9 mouse cellular contexts compared by ENCODE assay signal in the genomic region with DNA sequence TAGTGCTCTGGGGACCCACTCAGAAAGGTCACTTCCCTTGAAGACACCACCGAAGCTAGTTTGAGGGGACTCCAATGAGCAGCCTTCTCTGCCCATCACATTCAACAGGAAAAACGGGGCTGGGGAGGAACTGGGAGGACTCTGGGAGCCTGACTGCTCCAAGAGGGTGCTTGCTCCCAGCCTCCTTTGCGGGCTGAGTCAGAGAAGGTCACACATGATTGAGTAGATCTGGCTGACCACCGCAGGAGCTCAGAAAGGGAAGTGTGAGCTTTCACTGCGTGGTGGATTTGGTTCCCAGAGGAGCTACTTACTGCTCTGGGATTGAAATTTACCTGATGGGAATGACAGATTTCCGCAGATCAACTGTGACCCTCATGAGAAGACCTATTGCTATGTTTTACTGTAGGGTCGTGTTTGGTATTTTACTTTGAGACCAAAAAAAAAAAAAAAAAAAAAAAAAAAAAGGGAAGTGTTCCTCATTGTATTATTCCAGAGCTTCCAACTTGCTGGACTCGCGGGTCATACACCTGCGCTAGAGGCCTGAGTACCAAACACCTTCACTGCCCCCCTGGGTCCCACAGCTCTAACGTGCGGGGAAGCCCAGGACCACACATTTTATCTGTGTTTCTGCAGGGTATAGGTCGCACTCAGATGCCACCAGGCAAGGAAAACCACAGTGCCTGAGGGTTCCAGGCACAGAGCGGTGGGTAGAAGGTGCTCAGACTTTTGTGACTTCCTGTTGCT. TPM values are rescaled to one million over a fixed set of nuclear protein-coding genes. Genes with fewer than 3 reads are reported as not detected.
DNase-seq lines count a peak whose midpoint lies in the region; ATAC-seq and TF ChIP-seq lines count a peak whose summit lies in the region.
"Had no signal": no experiment of that assay in that cellular context is flagged by ENCODE, and none has a peak within 500 bp of the region (broad histone marks: within the 10 kb centered on the region; RNA-seq: fewer than 3 reads in every experiment).

No protein-coding gene starts in this region.

- DNase-seq in CD4-positive, CD25-positive, alpha-beta regulatory T cell, adult 2 months (ENCODE audit: low read depth, low spot score), result peak; percentile 81
- no peak for DNase-seq in ES-E14 (ENCODE audit: low read depth, low spot score)
- peak; percentile 29 for DNase-seq in heart, postnatal 0 days (ENCODE audit: low spot score)
- DNase-seq in adipocyte (ENCODE audit: low spot score), result no peak
- DNase-seq in embryo, embryonic 11 days, result no peak
- no peak for DNase-seq in frontal cortex, adult 2 months (ENCODE audit: extremely low spot score in 1 of 2, low spot score in 1 of 2)

- 54% methylated on average over 14 of the region's 14 CpGs for WGBS in heart, postnatal 0 days

- no peak for ATAC-seq in heart, postnatal 0 days (ENCODE audit: insufficient read depth, low read depth)
- peak; percentile 80 for ATAC-seq in megakaryocyte progenitor cell, adult 5-6 weeks (replicated peaks; ENCODE audit: poor library complexity)

- no peak overlapping the region for H3K9ac ChIP-seq in ES-E14 (ENCODE audit: insufficient read depth, low read depth, low read length, poor library complexity, severe bottlenecking)
- H3K9ac ChIP-seq in heart, postnatal 0 days (replicated peaks; ENCODE audit: low read depth, low read length), result no peak overlapping the region
- H3K9ac ChIP-seq: limb, embryonic 13.5 days had no signal

- no peak overlapping the region for H3K4me2 ChIP-seq in heart, postnatal 0 days (ENCODE audit: low read depth, low read length)
- H3K4me2 ChIP-seq: limb, embryonic 13.5 days had no signal

- no peak for TF ChIP-seq EP300 in heart, postnatal 0 days (IDR thresholded peaks at IDR 0.05; ENCODE audit: low read depth)

- no peaks in the 10 kb centered on the region for H3K36me3 ChIP-seq in ES-E14 (ENCODE audit: control insufficient read depth, insufficient read depth, low read length, poor library complexity, severe bottlenecking)
- H3K36me3 ChIP-seq in heart, postnatal 0 days (replicated peaks; ENCODE audit: control insufficient read depth, insufficient read depth, low read length), result no peaks in the 10 kb centered on the region
- H3K36me3 ChIP-seq: limb, embryonic 13.5 days had no signal

- no peak for TF ChIP-seq CTCF in heart, postnatal 0 days (IDR thresholded peaks at IDR 0.05; ENCODE audit: low read depth)

- no peak overlapping the region for H3K4me3 ChIP-seq in ES-E14 (ENCODE audit: insufficient read depth in 1 of 2, low read depth in 1 of 2, low read length in 2 of 2, poor library complexity in 1 of 2, severe bottlenecking in 1 of 2)
- no peak overlapping the region for H3K4me3 ChIP-seq in heart, postnatal 0 days (ENCODE audit: low read depth, low read length)
- H3K4me3 ChIP-seq: limb, embryonic 13.5 days; myocyte had no signal

- in situ Hi-C loops in ES-E14 (cut with MboI; ENCODE audit: low sequenced_read_pairs in 2 of 2, unreplicated experiment in 2 of 2), result loop anchor here in 1 of 2 experiments (25.0 kb wide), 2 partner anchors 488 to 838 kb away; a partner anchor contains a TSS

- no peaks in the 10 kb centered on the region for H3K27me3 ChIP-seq in heart, postnatal 0 days (ENCODE audit: control insufficient read depth, insufficient read depth, low read length)
- H3K27me3 ChIP-seq: limb, embryonic 13.5 days had no signal

- no peak overlapping the region for H3K27ac ChIP-seq in ES-E14 (ENCODE audit: insufficient read depth, low read depth, low read length, poor library complexity, severe bottlenecking)
- H3K27ac ChIP-seq in heart, postnatal 0 days (ENCODE audit: low read depth), result no peak overlapping the region; the same call in 1 of the 2 replicates
- H3K27ac ChIP-seq: limb, embryonic 13.5 days had no signal

- peaks cover 5 to 33% of the 10 kb centered on the region in 2 experiments; a peak in 3 of 4 replicates for H3K4me1 ChIP-seq in ES-E14 (ENCODE audit: control insufficient read depth in 2 of 2, insufficient read depth in 2 of 2, low read length in 2 of 2, poor library complexity in 1 of 2)
- peaks cover 43% of the 10 kb centered on the region for H3K4me1 ChIP-seq in heart, postnatal 0 days (ENCODE audit: control insufficient read depth, insufficient read depth)

- H3K9me3 ChIP-seq in ES-E14 (ENCODE audit: control insufficient read depth, insufficient read depth, low read depth, low read length), result no peaks in the 10 kb centered on the region
- H3K9me3 ChIP-seq in heart, postnatal 0 days (replicated peaks; ENCODE audit: control insufficient read depth, low read length), result no peaks in the 10 kb centered on the region
- H3K9me3 ChIP-seq: limb, embryonic 13.5 days had no signal

TF ChIP-seq in ES-E14, 5 proteins besides CTCF, POLR2A, EP300 and RAD21:
- peak; percentile 79; the same call in 1 of the 2 replicates for TF ChIP-seq ZNF384 (IDR thresholded peaks at IDR 0.05; ENCODE audit: low read depth, low read length)
- no peak for TF ChIP-seq MAFK (IDR thresholded peaks at IDR 0.05; ENCODE audit: insufficient read depth, low read depth, low read length)

RNA-seq across cellular contexts. Expression of a gene that starts 48.7 kb away (rescaled TPM):
- total RNA-seq in ES-E14 (2012; rRNA removed), result 1.9 and 2.7 TPM in 2 replicates
- total RNA-seq in heart, postnatal 0 days (2014; rRNA removed; ENCODE audit: low replicate concordance), result 1.6 TPM in 1 of 2 replicates, not detected in the other
- polyA plus RNA-seq in heart, postnatal 0 days (2015; fragmentation: Nextera tagmentation; extraction: Ambion mirVana), result 0.10 and 0.14 TPM in 2 replicates
- total RNA-seq in megakaryocyte progenitor cell, adult 5-6 weeks (2015), result not detected in 2 replicates
- total RNA-seq in megakaryocyte progenitor cell, adult 5-6 weeks (2017), result not detected in 2 replicates
- 0.02 and 0.08 TPM in 2 replicates for polyA plus RNA-seq in frontal cortex, adult 2 months (2012; rRNA removed)

Comparison
In these comparisons a context has a peak if more than half of its experiments do, and no peak if none do; other contexts are left out.
1. DNase-seq: peak in CD4-positive, CD25-positive, alpha-beta regulatory T cell, adult 2 months (single experiment) and heart, postnatal 0 days (single experiment); none in ES-E14 (single experiment), adipocyte (single experiment), embryo, embryonic 11 days (single experiment) and frontal cortex, adult 2 months (0 of 2).